Mouse (Mus musculus): ENCODE data around the gene Eef1akmt3. TPM values are rescaled to one million over a fixed set of nuclear protein-coding genes. Genes with fewer than 3 reads are reported as not detected.
A peak's percentile ranks its signal among the peaks of the same experiment; 100 is the strongest.

Gene Eef1akmt3
- total RNA-seq, 1 experiment from 2014 or later, result not detected

DNA sequence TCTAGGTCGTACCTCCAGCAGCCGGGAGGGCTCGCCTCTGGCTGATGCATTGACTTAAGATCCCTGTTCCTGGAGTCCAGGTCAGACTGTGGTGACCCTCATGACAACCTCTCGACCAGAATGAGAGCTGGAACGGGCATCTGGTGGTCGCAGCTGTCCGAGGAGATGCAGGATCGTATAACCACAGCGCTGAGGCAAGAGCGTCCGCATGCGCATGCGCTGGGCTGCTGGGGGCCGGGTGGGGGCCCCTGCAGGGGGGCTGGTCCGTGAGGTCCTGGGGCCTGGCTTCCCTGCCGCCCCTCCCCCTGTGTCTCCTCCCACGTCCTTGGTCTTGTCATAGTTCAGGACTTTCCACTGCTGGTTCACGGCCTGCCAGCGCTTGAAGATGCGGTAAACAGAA, 15.2 kb upstream of the Eef1akmt3 start:
- no peak for ATAC-seq (replicated peaks; ENCODE audit: low read depth, poor library complexity, severe bottlenecking)

DNA sequence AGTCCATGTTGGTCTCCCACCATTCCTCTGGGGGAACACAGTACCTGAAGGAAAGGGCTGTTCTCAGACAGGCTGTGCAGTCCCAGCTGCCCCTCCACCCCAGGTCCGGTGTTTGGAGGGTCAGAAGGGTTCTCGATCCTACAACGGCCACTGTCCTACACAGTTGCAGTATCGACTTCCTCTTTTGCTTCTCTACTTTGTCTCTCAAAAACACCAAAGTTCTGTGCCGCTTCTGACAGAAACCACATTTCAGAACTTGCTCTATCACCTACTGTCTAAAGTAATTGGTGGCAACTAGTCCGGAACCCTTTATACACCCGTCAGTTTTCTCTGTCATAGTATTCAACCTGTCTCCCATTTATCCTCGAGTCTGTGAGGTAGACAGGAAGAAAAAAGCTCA, 14.1 kb upstream of the Eef1akmt3 start:
- peak; percentile 17 for ATAC-seq (replicated peaks; ENCODE audit: low read depth, poor library complexity, severe bottlenecking)

DNA sequence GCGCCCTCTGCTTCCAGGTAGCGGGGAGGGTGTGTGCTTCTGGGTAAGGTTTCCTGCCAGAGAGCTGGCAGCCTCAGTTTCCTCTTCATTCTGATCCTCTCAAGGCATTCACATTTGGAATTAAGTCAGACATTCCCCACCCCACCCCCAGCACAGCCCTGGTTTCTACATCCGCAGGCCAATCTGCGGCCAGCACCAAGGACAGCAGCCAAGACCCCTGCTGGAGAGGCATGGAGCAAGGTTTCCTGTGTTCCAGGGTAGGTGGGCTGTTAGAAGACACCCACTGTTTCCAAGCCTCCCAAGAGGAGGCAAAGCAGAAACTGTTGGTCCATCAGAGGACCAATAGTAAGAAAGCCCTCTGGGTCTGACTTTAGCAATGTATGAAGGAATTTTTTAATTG, 13.3 kb upstream of the Eef1akmt3 start:
- no peak for ATAC-seq (replicated peaks; ENCODE audit: low read depth, poor library complexity, severe bottlenecking)

DNA sequence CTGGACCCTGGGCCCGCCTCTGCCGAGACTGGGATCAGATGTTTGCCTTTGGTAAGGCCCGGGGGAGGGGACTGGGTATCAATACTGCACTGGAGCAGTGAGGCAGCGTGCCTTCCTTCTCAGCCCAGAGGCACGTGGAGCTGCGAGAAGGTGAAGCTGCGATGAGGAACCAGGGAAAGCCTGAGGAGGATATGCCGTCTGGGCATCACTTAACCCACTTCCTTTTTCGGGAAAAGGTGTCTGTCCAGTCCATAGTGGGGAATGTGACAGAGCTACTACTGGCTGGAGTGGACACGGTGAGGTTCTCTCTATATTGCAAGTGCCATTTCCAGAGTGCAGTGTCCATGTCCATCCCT, 8.8 kb upstream of the Eef1akmt3 start:
- peak; percentile 59 for ATAC-seq (replicated peaks; ENCODE audit: low read depth, poor library complexity, severe bottlenecking)

DNA sequence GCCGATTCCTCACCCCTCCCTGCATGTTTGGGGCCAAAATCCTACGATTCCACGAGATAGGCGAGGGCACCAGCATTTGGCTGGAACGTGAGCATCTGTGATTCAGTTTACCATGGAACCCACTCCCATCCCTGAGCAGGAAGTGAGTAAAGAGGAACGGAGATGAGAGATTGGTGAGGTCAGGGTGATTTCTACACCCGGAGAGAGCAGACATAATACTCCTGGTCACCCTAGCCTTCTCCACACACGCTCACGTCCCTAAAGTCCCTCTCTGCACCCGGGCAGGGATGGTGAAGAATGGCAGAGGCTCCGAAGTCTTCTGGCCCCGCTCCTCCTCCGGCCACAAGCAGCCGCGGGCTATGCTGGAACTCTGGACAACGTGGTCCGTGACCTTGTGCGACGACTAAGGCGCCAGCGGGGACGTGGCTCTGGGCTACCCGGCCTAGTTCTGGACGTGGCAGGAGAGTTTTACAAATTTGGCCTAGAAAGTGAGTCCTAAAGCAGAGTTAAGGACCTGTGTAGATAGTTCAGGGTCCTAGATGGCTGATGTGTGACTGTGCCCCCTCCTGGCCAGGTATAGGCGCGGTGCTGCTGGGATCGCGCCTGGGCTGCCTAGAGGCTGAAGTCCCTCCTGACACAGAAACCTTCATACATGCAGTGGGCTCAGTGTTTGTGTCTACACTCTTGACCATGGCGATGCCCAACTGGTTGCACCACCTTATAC, 8.2 kb upstream of the Eef1akmt3 start:
- ATAC-seq (replicated peaks; ENCODE audit: low read depth, poor library complexity, severe bottlenecking), result peak; percentile 24

DNA sequence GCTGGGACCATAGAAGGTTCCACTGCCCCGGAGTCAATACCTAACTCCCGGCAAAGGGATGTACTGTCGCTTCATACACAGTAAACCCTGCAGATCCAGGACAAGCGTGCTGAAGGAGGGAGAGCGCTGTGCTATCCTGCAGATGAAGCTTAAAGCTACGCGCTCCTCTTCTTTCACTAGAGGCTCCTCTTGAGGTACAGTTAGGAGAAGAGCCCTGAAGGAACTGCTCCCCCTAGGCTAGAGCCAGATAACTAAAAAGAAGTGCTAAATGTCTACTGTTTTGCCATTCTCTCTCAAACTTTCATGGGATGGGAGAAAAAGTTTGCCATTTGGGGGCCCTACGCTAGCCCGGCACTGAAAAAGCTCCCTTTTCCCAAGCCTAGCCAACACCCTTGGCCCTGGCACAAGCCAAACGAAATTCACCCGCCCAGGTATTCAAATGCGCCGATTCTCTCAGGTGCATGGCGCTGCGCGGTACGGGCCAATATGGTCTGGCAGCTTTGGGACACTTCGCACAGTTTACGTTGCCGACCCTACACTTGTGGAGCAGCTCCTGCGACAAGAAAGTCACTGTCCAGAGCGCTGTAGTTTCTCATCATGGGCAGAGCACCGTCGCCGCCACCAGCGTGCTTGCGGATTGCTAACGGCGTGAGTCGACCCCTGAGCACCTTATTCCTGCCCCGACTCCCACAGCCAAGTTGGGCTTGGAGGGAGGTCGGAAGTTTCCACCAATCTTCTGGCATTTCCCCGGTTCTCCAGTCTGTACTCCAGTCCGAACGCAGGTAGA, 7.5 kb upstream of the Eef1akmt3 start:
- peak; percentile 8; the same call in 1 of the 2 replicates for ATAC-seq (replicated peaks; ENCODE audit: low read depth, poor library complexity, severe bottlenecking)

DNA sequence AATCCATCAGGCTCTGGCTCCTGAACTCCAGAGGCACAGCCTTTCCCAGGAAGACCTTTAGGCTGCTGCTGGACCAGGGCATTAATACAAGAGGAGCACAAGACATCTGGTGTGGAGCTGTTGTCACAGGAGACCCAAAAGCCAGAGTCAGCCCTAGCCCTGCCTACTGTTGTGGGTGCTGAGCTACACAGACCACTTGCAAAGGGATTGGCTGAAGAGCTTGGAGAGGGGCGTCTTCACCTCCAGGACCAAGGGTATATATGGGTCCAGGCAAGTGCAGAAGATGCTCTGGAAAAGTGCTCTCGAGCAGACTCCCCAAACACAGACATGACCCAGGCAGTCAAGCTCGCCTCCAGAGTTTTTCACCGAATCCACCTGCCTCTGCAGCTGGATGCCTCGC, 6.6 kb upstream of the Eef1akmt3 start, which contains the start of gene Cyp27b1:
Gene Cyp27b1 (plus strand): TSS at position 297 of the 400 bp plus-strand sequence.
- no peak for ATAC-seq (replicated peaks; ENCODE audit: low read depth, poor library complexity, severe bottlenecking)

DNA sequence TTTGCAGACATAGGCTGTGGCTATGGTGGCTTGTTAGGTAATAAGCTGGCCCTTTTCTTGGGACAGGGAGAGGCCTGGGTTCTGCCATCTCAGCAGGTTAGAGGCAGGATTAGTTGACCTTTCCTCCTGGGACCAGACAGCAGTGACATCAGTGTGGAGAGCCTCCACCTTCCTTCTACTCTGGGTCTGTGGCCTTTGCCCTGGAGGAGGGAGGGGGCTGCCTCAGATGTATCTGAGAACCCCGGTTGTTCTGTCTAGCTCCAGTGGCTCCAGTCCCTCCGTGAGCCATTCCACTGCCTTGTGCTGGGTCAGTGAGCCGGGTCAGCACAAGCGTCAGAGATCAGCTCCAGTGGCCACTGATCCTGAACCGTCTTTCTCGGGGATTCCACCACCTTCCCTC, 1.9 kb upstream of the Eef1akmt3 start:
- ATAC-seq (replicated peaks; ENCODE audit: low read depth, poor library complexity, severe bottlenecking), result no peak

DNA sequence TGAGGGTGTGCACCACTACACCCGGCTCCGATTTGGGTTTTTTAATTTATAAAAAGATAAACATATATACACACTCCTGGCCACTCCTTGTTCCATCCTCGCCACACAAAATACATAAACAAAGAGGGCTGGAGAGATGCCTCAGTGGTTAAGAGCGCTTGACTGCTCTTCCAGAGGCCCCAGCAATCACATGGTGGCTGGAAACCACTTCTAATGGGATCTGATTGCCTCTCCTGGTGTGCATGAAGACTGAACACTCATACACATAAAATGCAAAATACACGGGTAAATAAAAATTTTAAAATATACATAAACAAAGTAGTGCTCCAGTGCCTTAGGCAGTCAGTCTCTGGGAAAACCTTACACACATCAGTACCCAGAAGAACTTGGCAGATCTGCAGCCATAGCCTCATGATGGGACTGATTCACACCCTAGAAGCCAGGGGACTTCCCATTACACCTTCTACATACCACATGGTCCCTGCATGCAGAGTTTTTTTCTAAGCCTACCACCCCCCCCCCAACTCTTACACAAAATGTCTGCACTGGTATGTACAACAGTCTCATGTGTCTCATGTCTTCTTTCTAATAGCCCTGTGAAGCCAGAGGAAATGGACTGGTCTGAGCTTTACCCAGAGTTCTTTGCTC, 1.3 kb upstream of the Eef1akmt3 start:
- ATAC-seq (replicated peaks; ENCODE audit: low read depth, poor library complexity, severe bottlenecking), result no peak

DNA sequence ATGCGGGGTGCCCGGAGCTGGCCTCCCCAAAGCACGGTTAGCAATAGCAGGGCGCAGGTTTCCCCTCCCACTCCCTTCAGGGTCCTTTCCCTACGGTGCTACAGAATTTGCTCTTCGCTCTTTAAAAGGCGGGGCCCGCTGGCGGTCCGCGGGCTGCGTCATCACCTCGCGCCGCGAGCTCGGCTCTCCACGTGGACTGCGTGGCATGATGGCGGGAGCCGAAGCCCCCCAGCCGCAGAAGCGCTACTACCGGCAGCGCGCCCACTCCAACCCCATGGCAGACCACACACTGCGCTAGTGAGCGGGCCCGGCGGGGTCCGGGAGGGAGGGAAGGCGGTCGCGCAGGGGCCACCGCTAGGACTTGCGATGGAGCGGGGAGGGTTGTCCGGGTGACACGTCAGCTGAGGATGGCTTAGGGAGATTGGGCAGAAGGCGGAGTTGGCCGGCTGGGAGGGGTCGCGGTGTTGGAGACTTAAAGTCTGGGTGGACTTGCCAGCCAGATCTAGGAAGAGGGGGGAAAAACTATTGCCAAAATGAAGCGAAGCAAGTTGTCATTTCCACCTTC, 543 bp upstream of the Eef1akmt3 start:
- ATAC-seq (replicated peaks; ENCODE audit: low read depth, poor library complexity, severe bottlenecking), result peak; percentile 84

DNA sequence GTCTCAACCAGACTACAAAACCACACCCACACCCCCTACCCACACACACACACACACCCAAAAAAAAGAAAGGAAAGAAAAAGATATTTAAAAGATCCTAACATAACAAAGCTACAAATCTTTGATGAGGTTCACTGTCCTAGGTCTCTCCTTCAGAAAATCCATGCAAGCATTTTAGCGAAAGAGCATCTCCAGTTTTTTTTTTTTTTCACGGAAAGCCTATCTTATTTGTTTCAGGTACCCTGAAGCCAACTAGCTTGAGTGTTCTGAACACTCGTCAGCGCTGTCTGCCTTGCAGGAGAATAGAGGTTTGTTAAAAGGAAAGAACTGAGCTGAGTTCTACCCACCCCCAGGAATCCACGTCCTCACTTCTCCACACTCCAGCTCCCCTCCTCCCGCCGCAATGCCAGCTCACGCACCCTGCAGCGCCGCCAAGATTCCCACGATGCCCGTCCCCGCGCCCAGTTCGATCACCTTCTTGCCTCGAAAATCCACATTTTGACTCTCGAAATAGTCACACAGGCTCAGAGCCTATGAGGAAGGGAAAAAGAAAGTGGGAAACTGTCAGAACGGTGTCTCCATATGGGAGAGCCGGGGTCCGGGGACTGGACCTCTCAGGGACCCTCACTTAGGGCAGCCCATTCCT, 621 bp downstream of the Eef1akmt3 start:
- peak; percentile 28 for ATAC-seq (replicated peaks; ENCODE audit: low read depth, poor library complexity, severe bottlenecking)

DNA sequence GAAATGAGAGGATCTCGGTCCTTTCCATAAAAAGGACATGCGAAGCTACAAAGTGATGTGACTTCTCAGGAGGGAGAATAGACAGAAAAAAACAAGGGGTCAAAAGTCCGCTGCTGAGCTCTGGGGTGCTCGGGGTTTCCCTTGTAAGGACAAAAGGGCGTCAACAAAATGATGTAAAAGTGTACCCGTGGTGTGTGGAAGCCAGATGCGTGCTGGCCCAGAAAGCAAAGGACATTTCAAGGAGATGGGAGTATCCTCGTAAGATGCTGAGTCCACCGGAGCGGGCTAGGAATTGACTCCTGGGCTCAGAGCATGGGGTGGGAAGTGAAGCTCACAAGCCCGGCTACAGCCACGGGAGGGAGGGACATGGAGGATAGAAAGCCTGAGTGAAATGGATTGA, 3.7 kb downstream of the Eef1akmt3 start:
- ATAC-seq (replicated peaks; ENCODE audit: low read depth, poor library complexity, severe bottlenecking), result no peak

DNA sequence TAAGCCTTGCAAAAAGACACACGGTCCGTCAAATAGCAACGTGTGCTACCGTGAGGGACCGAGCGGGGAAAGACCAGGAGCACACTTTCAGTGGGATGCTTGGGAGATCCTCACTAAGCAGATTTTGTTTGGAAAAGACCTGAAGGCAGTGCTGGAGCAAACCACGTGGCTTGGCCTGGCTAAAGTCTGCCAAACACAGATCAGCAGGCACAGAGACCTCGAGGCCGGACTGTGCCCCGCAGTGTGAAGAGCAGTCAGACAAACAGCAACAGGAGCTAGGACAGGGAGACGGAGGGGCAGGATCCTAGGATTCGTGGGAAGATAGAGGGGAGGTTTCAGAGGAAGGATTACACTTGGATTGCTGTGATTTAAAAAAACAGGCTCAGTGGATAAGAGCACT, 5.0 kb downstream of the Eef1akmt3 start:
- ATAC-seq (replicated peaks; ENCODE audit: low read depth, poor library complexity, severe bottlenecking), result no peak

DNA sequence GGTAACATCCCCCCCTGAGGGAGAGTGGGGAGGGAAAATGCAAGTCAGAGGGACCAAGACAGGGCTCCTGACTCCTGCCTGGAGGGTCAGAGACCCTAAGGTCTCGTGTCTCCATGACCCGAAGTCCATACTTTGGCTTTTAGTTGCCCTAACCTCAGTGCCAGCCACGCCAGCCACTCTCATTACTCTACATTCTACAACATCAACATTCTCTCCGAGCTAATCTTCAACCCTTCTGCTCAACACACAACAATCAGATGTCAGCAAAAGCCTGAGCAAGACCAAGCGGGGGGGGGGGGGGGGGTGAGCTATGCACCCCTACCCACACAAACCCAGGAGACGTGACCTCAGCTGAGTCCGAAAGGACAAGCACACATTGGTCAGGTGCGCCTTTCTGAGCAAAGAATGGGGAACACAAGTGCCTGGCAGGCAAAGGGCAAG, 8.0 kb downstream of the Eef1akmt3 start:
- no peak for ATAC-seq (replicated peaks; ENCODE audit: low read depth, poor library complexity, severe bottlenecking)

DNA sequence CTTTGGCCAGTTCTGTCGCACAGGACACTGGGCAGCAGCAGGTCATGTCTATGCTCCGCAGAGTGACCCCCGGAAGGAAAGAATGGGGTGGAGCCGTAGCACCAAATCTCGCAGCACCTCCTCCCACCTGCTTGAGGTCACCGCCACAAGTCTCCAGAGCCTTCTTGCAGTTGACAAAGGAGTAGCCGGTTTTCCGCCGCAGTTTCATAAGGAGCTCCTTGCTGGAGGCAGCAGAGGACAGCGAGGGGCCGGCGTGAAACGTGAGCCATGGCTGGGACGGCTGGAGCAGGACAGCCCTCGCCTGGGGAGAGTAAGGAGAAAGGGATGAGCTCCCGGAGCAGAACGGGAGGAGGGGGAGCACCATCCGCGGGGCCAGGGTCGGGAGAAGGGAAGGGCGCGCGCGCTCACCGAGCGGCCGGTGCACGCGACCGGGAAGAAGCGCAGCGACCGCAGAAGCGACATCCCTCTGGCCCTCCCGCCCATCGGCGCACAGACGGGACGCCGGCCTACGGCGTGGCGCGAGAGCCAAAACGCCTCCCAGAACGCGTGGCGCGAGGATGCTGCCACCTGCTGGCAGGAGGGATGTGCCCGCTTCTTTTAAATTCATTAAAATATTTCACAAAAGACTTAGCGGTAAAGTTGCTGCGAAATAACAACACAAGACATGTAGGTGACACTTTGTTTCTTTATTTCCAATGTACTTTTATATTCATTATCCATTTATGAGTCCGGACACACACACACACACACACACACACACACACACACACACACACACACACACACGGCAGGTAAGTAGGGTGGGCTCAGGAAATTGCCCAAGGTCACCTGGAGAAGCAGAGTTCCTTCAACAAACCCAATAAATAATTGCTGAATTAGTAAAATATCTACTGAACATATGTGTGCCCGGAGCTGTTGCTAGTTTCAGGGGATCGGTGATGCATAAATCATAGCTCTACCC, 10.7 kb downstream of the Eef1akmt3 start, which contains the start of gene Tsfm:
Gene Tsfm (minus strand): TSS at position 505 of the 961 bp plus-strand sequence.
- peak; percentile 94 for ATAC-seq (replicated peaks; ENCODE audit: low read depth, poor library complexity, severe bottlenecking)

DNA sequence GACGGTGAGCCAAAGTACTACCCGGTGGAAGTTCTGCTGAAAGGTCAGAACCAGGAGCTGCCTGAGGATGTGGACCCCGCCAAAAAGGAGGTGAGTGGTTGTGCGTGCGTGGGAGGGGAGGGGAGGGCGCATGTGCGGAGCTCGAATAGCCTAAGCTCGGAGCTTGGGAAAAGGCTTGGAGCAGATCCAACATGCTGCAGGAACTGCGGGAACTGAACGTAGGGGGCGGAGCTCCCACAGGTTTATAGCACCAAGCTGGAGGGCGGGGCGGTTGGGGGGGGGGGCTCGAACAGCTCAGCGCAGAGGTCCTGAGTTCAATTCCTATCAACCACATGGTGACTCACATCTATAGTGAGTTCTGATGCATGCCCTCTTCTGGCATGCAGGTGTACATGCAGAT, 22.9 kb downstream of the Eef1akmt3 start:
- no peak for ATAC-seq (replicated peaks; ENCODE audit: low read depth, poor library complexity, severe bottlenecking)

DNA sequence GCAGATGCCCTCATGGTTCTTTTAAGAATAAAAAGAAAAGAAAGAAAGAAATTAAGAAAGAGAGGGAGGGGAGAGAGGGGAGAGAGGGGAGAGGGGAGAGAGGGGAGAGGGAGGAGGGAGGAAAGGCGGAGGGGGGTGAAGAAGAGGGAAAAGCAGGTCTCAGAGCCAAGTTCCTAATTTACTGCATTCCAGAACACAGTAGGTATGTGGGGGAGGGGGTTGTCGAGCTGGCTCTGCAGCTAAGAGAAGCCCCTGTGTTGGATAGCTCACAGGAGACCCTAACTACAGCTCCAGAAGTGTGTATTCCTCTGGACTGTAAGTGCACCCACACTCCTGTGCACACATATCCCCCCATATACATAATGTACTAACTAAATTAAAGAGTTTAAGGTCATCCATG, 24.2 kb downstream of the Eef1akmt3 start:
- no peak for ATAC-seq (replicated peaks; ENCODE audit: low read depth, poor library complexity, severe bottlenecking)

DNA sequence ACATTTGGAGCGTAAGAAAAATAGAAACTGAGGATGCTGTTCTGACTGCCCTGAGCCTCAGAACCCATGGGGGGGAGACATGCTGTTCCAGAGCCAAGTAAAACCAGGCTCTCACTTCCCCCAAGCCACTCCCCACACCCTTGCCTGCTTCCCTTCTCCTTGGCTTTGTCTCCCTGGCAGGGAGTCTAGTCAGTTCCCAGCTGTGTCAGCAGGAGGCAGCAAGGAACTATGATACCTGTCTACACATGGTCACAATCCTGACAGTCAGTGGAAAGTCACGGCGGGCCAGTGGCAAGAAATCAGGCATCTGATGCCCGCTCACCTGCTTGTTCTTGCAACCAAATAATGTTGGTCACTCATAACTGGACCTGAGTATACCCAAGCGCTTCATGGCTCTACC, 24.8 kb downstream of the Eef1akmt3 start:
- peak; percentile 81 for ATAC-seq (replicated peaks; ENCODE audit: low read depth, poor library complexity, severe bottlenecking)

DNA sequence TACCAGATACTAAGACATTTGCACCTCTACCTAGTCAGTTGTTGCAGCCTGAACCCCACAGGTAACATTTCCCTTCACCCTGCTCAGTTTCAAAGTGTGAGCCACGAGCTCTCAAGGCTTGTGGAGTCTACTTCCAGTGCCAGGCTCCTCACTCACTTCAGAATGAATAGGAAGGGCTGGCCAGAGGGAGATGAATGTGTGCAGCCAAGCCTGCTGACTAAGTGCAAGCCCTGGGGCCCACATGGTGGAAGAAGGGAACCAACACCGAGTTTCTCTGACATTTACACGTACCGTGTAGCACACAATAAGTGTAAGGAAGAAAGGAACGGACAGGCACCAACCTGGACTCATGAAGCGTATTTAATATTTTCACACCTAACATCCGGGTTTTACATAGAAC, 37.5 kb downstream of the Eef1akmt3 start:
- ATAC-seq (replicated peaks; ENCODE audit: low read depth, poor library complexity, severe bottlenecking), result no peak

All from common myeloid progenitor, adult 5-6 weeks (primary cell).